Mouse (Mus musculus): ENCODE results near the gene Pmel. TPM values are rescaled to one million over a fixed set of nuclear protein-coding genes. Genes with fewer than 3 reads are reported as not detected.

Gene Pmel
- total and polyA plus RNA-seq, 3 experiments = 5.3 to 9.4 (median 7.1) TPM

DNA sequence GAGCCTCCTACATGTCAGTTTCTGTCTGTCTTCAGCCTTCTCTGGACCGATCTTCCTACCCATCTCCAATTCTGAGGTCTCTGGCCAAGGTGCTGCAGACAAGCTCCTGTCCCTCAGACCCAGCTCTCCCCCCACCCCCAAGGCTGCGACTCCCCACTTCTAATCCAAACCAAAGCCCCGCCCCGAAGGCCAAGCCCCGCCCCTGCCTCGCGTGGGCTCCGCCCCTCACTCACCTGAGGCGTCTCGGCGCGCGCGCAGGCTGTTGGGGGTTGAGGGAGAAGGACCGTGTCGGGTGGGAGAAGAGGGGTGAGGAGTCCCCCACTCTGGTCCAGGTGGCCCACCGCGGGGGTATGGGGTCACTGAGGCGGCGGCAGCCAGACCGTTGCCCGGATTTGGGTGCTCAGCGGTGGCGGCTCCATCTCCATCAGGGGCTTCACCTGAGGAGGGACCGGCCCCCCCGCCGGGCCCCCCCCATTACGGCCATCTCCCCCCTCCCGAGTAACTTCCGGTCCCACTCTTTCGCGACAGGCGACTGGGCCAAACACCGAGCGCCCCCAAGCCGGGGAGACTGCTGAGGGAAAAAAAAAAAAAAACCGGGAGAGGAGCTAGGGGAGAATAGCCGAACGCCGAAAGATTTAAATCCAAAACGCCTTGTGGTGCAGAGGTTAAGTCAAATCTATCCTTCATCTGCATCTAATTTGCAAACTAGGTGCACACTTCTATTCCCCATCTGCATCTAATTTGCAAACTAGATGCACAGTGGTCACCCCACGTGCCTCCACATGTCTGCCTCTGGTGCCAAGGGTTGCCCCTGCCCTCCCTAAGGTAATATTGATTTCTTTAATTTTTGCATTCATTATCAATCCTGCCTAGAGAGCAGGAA is 35.0 kb upstream of the Pmel start (continued):
- TF ChIP-seq JUN (IDR thresholded peaks at IDR 0.05; ENCODE audit: insufficient read depth, low read depth, low read length) = peak; percentile 35
- TF ChIP-seq ZMIZ1 (IDR thresholded peaks at IDR 0.05; ENCODE audit: low read depth, low read length) = no peak
- TF ChIP-seq MAX (IDR thresholded peaks at IDR 0.05; ENCODE audit: low read length) = peak; percentile 87
- peak; percentile 79 for TF ChIP-seq MAZ (IDR thresholded peaks at IDR 0.05; ENCODE audit: low read depth, low read length)
- TF ChIP-seq IRF4 (IDR thresholded peaks at IDR 0.05; ENCODE audit: low read depth, low read length) = peak; percentile 79; the same call in 1 of the 2 replicates
- TF ChIP-seq ELF1 (IDR thresholded peaks at IDR 0.05; ENCODE audit: low read depth, low read length) = peak; percentile 46; the same call in 1 of the 2 replicates
- peak; percentile 50; the same call in 1 of the 2 replicates for TF ChIP-seq TCF12 (IDR thresholded peaks at IDR 0.05; ENCODE audit: low read depth, low read length)
- no peak for TF ChIP-seq KAT2A (IDR thresholded peaks at IDR 0.05; ENCODE audit: insufficient replicate concordance, low read length)
- no peak for TF ChIP-seq NELFE (IDR thresholded peaks at IDR 0.05; ENCODE audit: low read depth, low read length)

DNA sequence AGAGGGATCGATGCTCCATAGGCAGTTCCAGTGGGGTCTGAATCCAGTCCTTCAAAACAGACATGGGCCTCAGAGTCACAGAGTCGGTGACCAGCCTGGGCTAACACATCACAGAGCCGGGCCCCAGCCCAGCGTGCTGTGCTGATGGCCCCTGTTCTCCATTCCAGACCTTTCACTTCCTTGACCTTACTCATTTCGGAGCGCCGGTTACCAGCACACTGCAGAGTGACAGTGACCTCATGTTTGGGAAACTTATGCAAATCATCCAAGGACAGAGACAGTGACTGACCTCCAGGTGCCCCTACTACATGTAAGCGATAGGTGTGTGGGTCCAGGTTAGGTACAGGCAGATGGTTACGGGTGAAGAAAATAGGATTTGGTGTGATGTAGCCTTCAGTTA is 32.8 kb upstream of the Pmel start:
- H3K4me3 ChIP-seq (replicated peaks in 1 of 3; ENCODE audit: low read depth in 2 of 3, low read length in 2 of 3, poor library complexity in 1 of 3) = peak overlapping the region in 1 of 3 experiments; percentile 17
- dilution Hi-C loops (cut with MboI; ENCODE audit: extremely low pct_ligation_motif_present, extremely low pct_unique_long_range_greater_than_20kb, low sequenced_read_pairs) = no loop called here

More for the DNA sequence above, 32.8 kb upstream of the Pmel start:
- Histone ChIP-seq H3K36me3 (replicated peaks in 1 of 2; ENCODE audit: control insufficient read depth in 1 of 2, insufficient read depth in 1 of 2, low read length in 1 of 2) (peaks cover 0 to 17% of the 10 kb centered on the region in 2 experiments), H3K4me2 (ENCODE audit: insufficient read depth, low read depth, poor library complexity, severe bottlenecking) (0 out of 2 replicates have a peak overlapping the region, but pooled peaks have one; percentile 2), H3K27ac (ENCODE audit: insufficient read depth, low read depth) (peak overlapping the region; percentile 31; the same call in 1 of the 2 replicates), H3K27me3 (replicated peaks) (peaks cover 4% of the 10 kb centered on the region), H3K79me2 (replicated peaks; ENCODE audit: control insufficient read depth, extremely low read depth, insufficient read depth, poor library complexity, severe bottlenecking) (no peaks in the 10 kb centered on the region), H3K9ac (ENCODE audit: insufficient read depth, low read depth) (no peak overlapping the region), H3K9me3 (replicated peaks; ENCODE audit: low read length) (no peaks in the 10 kb centered on the region), H3K4me1 (ENCODE audit: control insufficient read depth in 1 of 2, insufficient read depth in 2 of 2) (peaks cover 16 to 46% of the 10 kb centered on the region in 2 experiments)
- in situ Hi-C loops (cut with MboI; ENCODE audit: low pct_ligation_motif_present, low pct_unique_long_range_greater_than_20kb, low sequenced_read_pairs) = loop anchor here (5.0 kb wide), 1 partner anchor 44 kb away; the partner anchor contains the start of gene Rps26
- peak; percentile 79 for TF ChIP-seq ETS1 (conservative IDR thresholded peaks at IDR 0.05; ENCODE audit: low read depth, low read length)
- no peak for TF ChIP-seq KAT2A (IDR thresholded peaks at IDR 0.05; ENCODE audit: insufficient replicate concordance, low read length)
- no peak; the same call in 1 of the 2 replicates for TF ChIP-seq MAFK (IDR thresholded peaks at IDR 0.05; ENCODE audit: insufficient replicate concordance, low read length)
- peak; percentile 81 for TF ChIP-seq JUN (IDR thresholded peaks at IDR 0.05; ENCODE audit: insufficient read depth, low read depth, low read length)
- TF ChIP-seq NELFE (IDR thresholded peaks at IDR 0.05; ENCODE audit: low read depth, low read length) = no peak
- TF ChIP-seq SIN3A (IDR thresholded peaks at IDR 0.05; ENCODE audit: low read length) = 0 out of 2 replicates have a peak, but pooled peaks have one; percentile 44
- no peak for TF ChIP-seq CHD1 (IDR thresholded peaks at IDR 0.05; ENCODE audit: low read depth, low read length)
- TF ChIP-seq UBTF (IDR thresholded peaks at IDR 0.05; ENCODE audit: low read depth, low read length) = no peak
- no peak for TF ChIP-seq POLR2AphosphoS2 (IDR thresholded peaks at IDR 0.05; ENCODE audit: low read depth, low read length)
- TF ChIP-seq RAD21 (IDR thresholded peaks at IDR 0.05; ENCODE audit: low read depth, low read length) = no peak
- no peak for TF ChIP-seq PAX5 (IDR thresholded peaks at IDR 0.05; ENCODE audit: low read length)
- 0 out of 2 replicates have a peak, but pooled peaks have one; percentile 14 for TF ChIP-seq ELF1 (IDR thresholded peaks at IDR 0.05; ENCODE audit: low read depth, low read length)
- no peak for TF ChIP-seq GABPA (IDR thresholded peaks at IDR 0.05; ENCODE audit: insufficient replicate concordance, low read depth, low read length)
- TF ChIP-seq HCFC1 (IDR thresholded peaks at IDR 0.05; ENCODE audit: low read depth, low read length) = peak; percentile 21; the same call in 1 of the 2 replicates
- TF ChIP-seq MAZ (IDR thresholded peaks at IDR 0.05; ENCODE audit: low read depth, low read length) = no peak
- no peak for TF ChIP-seq POLR2A (IDR thresholded peaks at IDR 0.05; ENCODE audit: low read depth, low read length)
- no peak for TF ChIP-seq CTCF (conservative IDR thresholded peaks at IDR 0.05 in 1 of 2, IDR thresholded peaks at IDR 0.05 in 1 of 2; ENCODE audit: low read depth in 2 of 2, low read length in 2 of 2)
- 0 out of 2 replicates have a peak, but pooled peaks have one; percentile 11 for TF ChIP-seq CHD2 (IDR thresholded peaks at IDR 0.05; ENCODE audit: low read length)
- TF ChIP-seq BHLHE40 (IDR thresholded peaks at IDR 0.05; ENCODE audit: low read depth, low read length) = peak; percentile 92
- peak; percentile 65; the same call in 1 of the 2 replicates for TF ChIP-seq JUND (conservative IDR thresholded peaks at IDR 0.05; ENCODE audit: low read depth, low read length)
- peak; percentile 43; the same call in 1 of the 2 replicates for TF ChIP-seq MAX (IDR thresholded peaks at IDR 0.05; ENCODE audit: low read length)
- no peak for TF ChIP-seq TBP (conservative IDR thresholded peaks at IDR 0.05; ENCODE audit: low read depth, low read length)
- peak; percentile 77; the same call in 1 of the 2 replicates for TF ChIP-seq MEF2A (IDR thresholded peaks at IDR 0.05; ENCODE audit: borderline replicate concordance, low read depth, low read length)
- TF ChIP-seq ZKSCAN1 (IDR thresholded peaks at IDR 0.05; ENCODE audit: borderline replicate concordance, low read depth, low read length) = no peak
- TF ChIP-seq EP300 (IDR thresholded peaks at IDR 0.05; ENCODE audit: low read length) = peak; percentile 81
- peak; percentile 75 for TF ChIP-seq TCF12 (IDR thresholded peaks at IDR 0.05; ENCODE audit: low read depth, low read length)
- TF ChIP-seq MXI1 (IDR thresholded peaks at IDR 0.05; ENCODE audit: low read depth, low read length) = peak; percentile 40
- TF ChIP-seq USF2 (conservative IDR thresholded peaks at IDR 0.05; ENCODE audit: low read depth, low read length) = no peak
- TF ChIP-seq RCOR1 (conservative IDR thresholded peaks at IDR 0.05; ENCODE audit: low read depth, low read length) = no peak
- TF ChIP-seq IRF4 (IDR thresholded peaks at IDR 0.05; ENCODE audit: low read depth, low read length) = peak; percentile 92
- no peak for DNase-seq (ENCODE audit: extremely low read depth)
